Mouse (Mus musculus) v-Abl transformed pro-B cells (cell line): ENCODE data around the gene Clip4.

Experiments
- in situ Hi-C, 2 experiments: fragments of 400-800 bp; cut with MboI; formaldehyde crosslinking; loops; one replicate each; pipeline ENCODE4 v1.15.1; 2025; ENCODE audit not compliant: unreplicated experiment in 2 of 2

Clip4 gene

GRCm38 (mm10) chr17:71870232-71870621, 102.0 kb downstream of the Clip4 start:
- in situ Hi-C loops = loop anchor here (5.0 to 25.0 kb wide), 5 partner anchors 208 to 915 kb away; no protein-coding TSS in a partner anchor

- in situ Hi-C loops = loop anchor here (5.0 to 25.0 kb wide), 5 partner anchors 208 to 914 kb away; no protein-coding TSS in a partner anchor
Observed at GRCm38 (mm10) chr17:71870641-71871040, 102.4 kb downstream of the Clip4 start.

GRCm38 (mm10) chr17:71871981-71872380, 103.7 kb downstream of the Clip4 start:
- in situ Hi-C loops = loop anchor here (5.0 to 25.0 kb wide), 5 partner anchors 210 to 913 kb away; no protein-coding TSS in a partner anchor

- in situ Hi-C loops = loop anchor here (5.0 to 25.0 kb wide), 5 partner anchors 211 to 912 kb away; no protein-coding TSS in a partner anchor
Observed at GRCm38 (mm10) chr17:71872976-71873375, 104.7 kb downstream of the Clip4 start.

- in situ Hi-C loops = loop anchor here (5.0 to 25.0 kb wide), 5 partner anchors 212 to 911 kb away; no protein-coding TSS in a partner anchor
Observed at GRCm38 (mm10) chr17:71874077-71874476, 105.8 kb downstream of the Clip4 start.

GRCm38 (mm10) chr17:71874795-71875194, 106.5 kb downstream of the Clip4 start:
- in situ Hi-C loops = loop anchor here (5.0 to 25.0 kb wide), 5 partner anchors 212 to 910 kb away; no protein-coding TSS in a partner anchor

GRCm38 (mm10) chr17:71875492-71875891, 107.2 kb downstream of the Clip4 start:
- in situ Hi-C loops = loop anchor here in 1 of 2 experiments (10.0 kb wide), 1 partner anchor 909 kb away; no protein-coding TSS in a partner anchor

- in situ Hi-C loops = no loop called here
Observed at GRCm38 (mm10) chr17:71881369-71881768, 113.1 kb downstream of the Clip4 start.

- in situ Hi-C loops = no loop called here
Observed at GRCm38 (mm10) chr17:71909107-71909506, 140.8 kb downstream of the Clip4 start.

- in situ Hi-C loops = no loop called here
Observed at GRCm38 (mm10) chr17:71913188-71913587, 144.9 kb downstream of the Clip4 start.
